Mouse (Mus musculus) liver, embryonic 11.5 days (tissue): ENCODE data around the gene Psmb8. TPM values are rescaled to one million over a fixed set of nuclear protein-coding genes. Genes with fewer than 3 reads are reported as not detected.

Experiments
- ATAC-seq: fragments of 200-750 bp; cut with Nextera tagmentation; replicated peaks from 2 replicates; pipeline ENCODE4 v1.8.0; 2017; ENCODE audit warnings: moderate number of reproducible peaks, mild to moderate bottlenecking, moderate TSS enrichment, moderate library complexity; ENCODE audit not compliant: low FRiP score
- DNase-seq: peaks from one replicate; pipeline ENCODE4 v3.0.0-alpha.2; 2017; ENCODE audit warnings: low spot score
- H3K27ac ChIP-seq: fragments of 300-500 bp; sonication (generic); 2 replicates; pipeline ENCODE4 v1.5.1; 2014; ENCODE audit warnings: mild to moderate bottlenecking, low read depth, low read length, control low read depth
- H3K27me3 ChIP-seq: fragments of 300-500 bp; sonication (generic); replicated peaks from 2 replicates; pipeline ENCODE4 v1.6.1; 2014; ENCODE audit warnings: low read length, mixed read lengths; ENCODE audit not compliant: control insufficient read depth, insufficient read depth
- H3K36me3 ChIP-seq: fragments of 300-500 bp; sonication (generic); 2 replicates; pipeline ENCODE4 v1.6.1; 2014; ENCODE audit warnings: mild to moderate bottlenecking, low read length, moderate library complexity, mixed read lengths; ENCODE audit not compliant: control insufficient read depth, insufficient read depth
- H3K4me1 ChIP-seq: fragments of 300-500 bp; sonication (generic); replicated peaks from 2 replicates; pipeline ENCODE4 v1.6.1; 2014; ENCODE audit warnings: low read length, mixed read lengths; ENCODE audit not compliant: control insufficient read depth, insufficient read depth
- H3K4me2 ChIP-seq: fragments of 300-500 bp; sonication (generic); 2 replicates; pipeline ENCODE4 v1.6.1; 2014; ENCODE audit warnings: mild to moderate bottlenecking, control low read depth, moderate library complexity
- H3K4me3 ChIP-seq: fragments of 300-500 bp; sonication (generic); 2 replicates; pipeline ENCODE4 v1.5.1; 2014; ENCODE audit warnings: low read depth, low read length, control low read depth
- H3K9ac ChIP-seq: fragments of 300-500 bp; sonication (generic); 2 replicates; pipeline ENCODE4 v1.6.1; 2014; ENCODE audit warnings: low read depth, low read length, control low read depth
- H3K9me3 ChIP-seq: fragments of 300-500 bp; sonication (generic); 2 replicates; pipeline ENCODE4 v1.6.1; 2016; ENCODE audit warnings: low read length, inconsistent platforms, mixed read lengths; ENCODE audit not compliant: control insufficient read depth
- whole genome bisulfite sequencing: fragments of 180-500 bp; shearing (Covaris S2); extraction: QIAGEN DNeasy Blood & Tissue Kit; methylation state at CpG from one replicate; pipeline ENCODE4 v1.1.7; 2014; 5-methylcytosine and 5-hydroxymethylcytosine counted together
- polyA plus RNA-seq: library from polyadenylated mRNA; unstranded; fragments of >200 nt; fragmentation: Nextera tagmentation; extraction: Ambion mirVana; gene quantifications from 2 replicates; pipeline ENCODE4 v1.2.1, GENCODE M21; 2014

Gene Psmb8
- polyA plus RNA-seq, 1 experiment from 2014 or later = 10.3 TPM

DNA sequence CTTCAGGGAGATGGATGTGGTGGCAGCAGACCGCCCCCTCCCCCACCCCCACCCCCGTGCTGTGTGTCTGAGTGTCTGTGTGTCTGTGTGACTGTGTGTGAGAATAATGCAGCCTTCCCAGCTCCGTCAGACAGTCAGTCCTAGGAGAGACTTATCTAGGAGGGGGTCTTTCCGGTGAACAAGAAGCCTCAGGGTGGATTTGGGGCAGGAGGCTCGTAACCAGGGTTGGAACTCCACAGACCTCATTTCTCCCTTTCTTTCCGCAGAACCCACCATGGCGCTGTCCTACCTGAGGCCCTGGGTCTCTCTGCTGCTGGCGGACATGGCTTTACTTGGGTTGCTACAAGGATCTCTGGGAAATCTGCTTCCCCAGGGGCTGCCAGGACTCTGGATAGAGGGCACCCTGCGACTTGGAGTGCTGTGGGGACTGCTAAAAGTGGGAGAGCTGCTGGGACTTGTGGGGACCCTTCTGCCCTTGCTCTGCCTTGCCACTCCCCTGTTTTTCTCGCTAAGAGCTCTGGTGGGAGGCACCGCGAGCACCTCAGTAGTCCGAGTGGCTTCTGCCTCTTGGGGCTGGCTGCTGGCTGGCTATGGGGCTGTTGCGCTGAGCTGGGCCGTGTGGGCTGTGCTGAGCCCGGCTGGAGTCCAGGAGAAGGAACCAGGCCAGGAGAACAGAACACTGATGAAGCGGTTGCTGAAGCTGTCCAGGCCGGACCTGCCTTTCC lies 7.7 kb downstream of the Psmb8 start:
- no peak for ATAC-seq
- peaks cover 11% of the 10 kb centered on the region for H3K27me3 ChIP-seq

DNA sequence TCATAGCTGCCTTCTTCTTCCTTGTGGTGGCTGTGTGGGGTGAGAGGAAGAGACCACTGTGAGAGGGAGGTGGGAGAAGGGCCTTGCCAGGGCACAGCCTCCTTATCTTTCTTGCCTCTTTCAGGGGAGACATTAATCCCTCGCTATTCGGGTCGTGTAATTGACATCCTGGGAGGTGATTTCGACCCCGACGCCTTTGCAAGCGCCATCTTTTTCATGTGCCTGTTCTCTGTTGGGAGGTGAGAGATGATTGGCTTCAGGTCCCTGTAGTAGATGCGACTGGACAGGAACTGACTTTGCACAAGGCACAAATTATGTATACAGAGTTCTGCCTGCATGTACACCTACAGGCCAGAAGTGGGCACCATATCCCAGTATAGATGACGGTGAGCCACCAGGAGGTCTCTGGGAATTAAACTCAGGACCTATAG lies 8.2 kb downstream of the Psmb8 start:
- WGBS = 17% methylated on average over 9 of the region's 9 CpGs
- H3K36me3 ChIP-seq = no peaks in the 10 kb centered on the region
- H3K27me3 ChIP-seq = peaks cover 11% of the 10 kb centered on the region
- peak overlapping the region; percentile 93 for H3K4me2 ChIP-seq
- peak overlapping the region; percentile 84; the same call in 1 of the 2 replicates for H3K9ac ChIP-seq
- H3K9me3 ChIP-seq = no peaks in the 10 kb centered on the region
- H3K4me1 ChIP-seq = peaks cover 10% of the 10 kb centered on the region
- no peak overlapping the region for H3K27ac ChIP-seq
- ATAC-seq = peak; percentile 54; the same call in 1 of the 2 replicates
- H3K4me3 ChIP-seq = peak overlapping the region; percentile 85
- no peak for DNase-seq

More for the DNA sequence above, 7.7 kb downstream of the Psmb8 start:
- Histone ChIP-seq H3K9me3 (no peaks in the 10 kb centered on the region), H3K4me3 (peak overlapping the region; percentile 85), H3K4me1 (peaks cover 9% of the 10 kb centered on the region), H3K4me2 (peak overlapping the region; percentile 93), H3K27ac (0 out of 2 replicates have a peak overlapping the region, but pooled peaks have one; percentile 7), H3K36me3 (no peaks in the 10 kb centered on the region), H3K9ac (peak overlapping the region; percentile 84)
- DNase-seq = no peak
- WGBS = 14% methylated on average over 18 of the region's 18 CpGs

DNA sequence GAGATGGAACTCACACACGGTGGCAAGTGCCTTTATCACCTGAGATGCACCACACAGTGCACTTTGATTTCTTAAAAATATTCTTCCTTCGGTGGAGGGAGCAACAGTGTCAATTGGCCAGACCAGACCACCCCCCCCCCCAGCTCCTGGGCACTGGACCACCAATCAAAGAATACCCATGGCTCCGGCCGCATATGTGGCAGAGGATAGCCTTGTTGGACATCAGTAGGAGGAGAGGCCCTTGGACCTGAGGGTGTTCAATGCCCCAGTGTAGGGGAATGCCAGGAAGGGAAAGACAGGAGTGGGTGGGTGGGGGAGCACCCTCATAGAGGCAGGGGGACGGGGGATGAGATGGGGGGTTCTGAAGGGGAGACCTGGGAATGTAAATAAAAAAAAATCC lies 9.2 kb downstream of the Psmb8 start:
- H3K27ac ChIP-seq = no peak overlapping the region
- H3K4me2 ChIP-seq = no peak overlapping the region
- no peaks in the 10 kb centered on the region for H3K9me3 ChIP-seq
- H3K27me3 ChIP-seq = peaks cover 13% of the 10 kb centered on the region
- ATAC-seq (no peak), DNase-seq (no peak)
- H3K4me1 ChIP-seq = peaks cover 19% of the 10 kb centered on the region
- no peak overlapping the region for H3K9ac ChIP-seq
- H3K4me3 ChIP-seq = no peak overlapping the region
- H3K36me3 ChIP-seq = no peaks in the 10 kb centered on the region
- 80% methylated on average over 5 of the region's 5 CpGs for WGBS

DNA sequence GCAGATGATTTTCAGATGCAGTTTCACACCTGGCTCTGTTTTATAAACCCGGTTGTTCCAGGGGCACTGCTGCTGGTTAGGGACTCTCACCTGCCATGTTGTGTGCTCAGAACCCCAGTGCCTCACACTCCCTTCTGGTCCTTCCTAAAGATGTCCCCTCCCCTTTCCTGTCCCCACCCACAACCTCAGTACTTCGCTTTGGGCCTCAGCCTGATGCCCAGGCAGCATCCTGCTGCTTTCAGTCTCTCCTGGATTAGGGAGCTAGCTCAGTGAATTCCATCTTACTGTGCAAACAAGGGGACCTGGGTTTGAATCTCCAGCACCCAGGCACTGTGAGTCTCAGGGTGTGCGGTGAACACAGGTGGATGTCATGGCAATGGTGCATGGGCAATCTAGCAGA lies 9.9 kb downstream of the Psmb8 start:
- Histone ChIP-seq H3K4me2 (no peak overlapping the region), H3K4me1 (peaks cover 21% of the 10 kb centered on the region), H3K9ac (no peak overlapping the region), H3K36me3 (no peaks in the 10 kb centered on the region), H3K4me3 (no peak overlapping the region), H3K27me3 (peaks cover 20% of the 10 kb centered on the region), H3K9me3 (no peaks in the 10 kb centered on the region), H3K27ac (no peak overlapping the region)
- no peak for DNase-seq
- WGBS = 63% methylated on average over 3 of the region's 3 CpGs
- ATAC-seq = no peak

DNA sequence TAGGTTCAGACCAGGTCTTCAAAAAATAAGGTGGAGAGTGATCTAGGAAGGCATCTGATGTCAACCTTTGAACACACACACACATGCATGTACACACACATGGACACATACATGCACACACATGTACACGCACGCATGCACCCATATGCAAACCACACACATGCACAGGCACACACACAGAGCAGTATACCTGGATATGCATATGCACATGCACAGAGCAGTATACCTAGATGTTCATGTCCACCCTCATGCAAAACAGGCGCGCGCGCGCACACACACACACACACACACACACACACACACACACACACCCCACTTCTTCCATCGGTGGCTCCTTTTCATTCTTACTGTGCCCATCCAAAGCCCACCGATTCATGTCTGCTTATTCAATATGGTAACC lies 10.3 kb downstream of the Psmb8 start:
- Histone ChIP-seq H3K4me2 (no peak overlapping the region), H3K4me3 (no peak overlapping the region), H3K9me3 (no peaks in the 10 kb centered on the region), H3K36me3 (no peaks in the 10 kb centered on the region), H3K27me3 (peaks cover 23% of the 10 kb centered on the region), H3K4me1 (peaks cover 21% of the 10 kb centered on the region), H3K27ac (no peak overlapping the region), H3K9ac (no peak overlapping the region)
- WGBS = 92% methylated on average over 9 of the region's 9 CpGs
- DNase-seq (no peak), ATAC-seq (no peak)

DNA sequence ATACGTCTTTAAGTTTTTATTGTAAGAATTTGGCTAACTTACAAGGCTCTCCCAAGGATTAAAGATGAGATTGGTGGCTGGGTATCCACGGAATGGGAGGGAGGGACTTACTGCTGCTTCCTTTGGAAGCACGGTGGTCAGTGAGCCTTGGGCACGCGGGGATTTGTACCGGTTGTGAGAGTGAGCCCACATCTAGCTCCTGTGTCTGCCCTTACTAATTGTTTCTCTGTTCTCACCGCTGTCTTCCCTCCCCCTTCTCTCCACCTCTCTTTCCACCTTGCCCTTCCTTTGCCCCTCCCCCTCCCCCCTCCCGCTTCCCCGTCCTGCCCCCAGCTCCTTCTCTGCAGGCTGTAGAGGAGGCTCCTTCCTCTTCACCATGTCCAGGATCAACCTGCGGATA lies 10.9 kb downstream of the Psmb8 start:
- ATAC-seq = no peak
- Histone ChIP-seq H3K4me2 (no peak overlapping the region), H3K4me3 (no peak overlapping the region), H3K27ac (no peak overlapping the region), H3K36me3 (no peaks in the 10 kb centered on the region), H3K9me3 (no peaks in the 10 kb centered on the region), H3K4me1 (peaks cover 21% of the 10 kb centered on the region), H3K9ac (no peak overlapping the region), H3K27me3 (peaks cover 22% of the 10 kb centered on the region)
- no peak for DNase-seq
- WGBS = 24% methylated on average over 10 of the region's 10 CpGs

DNA sequence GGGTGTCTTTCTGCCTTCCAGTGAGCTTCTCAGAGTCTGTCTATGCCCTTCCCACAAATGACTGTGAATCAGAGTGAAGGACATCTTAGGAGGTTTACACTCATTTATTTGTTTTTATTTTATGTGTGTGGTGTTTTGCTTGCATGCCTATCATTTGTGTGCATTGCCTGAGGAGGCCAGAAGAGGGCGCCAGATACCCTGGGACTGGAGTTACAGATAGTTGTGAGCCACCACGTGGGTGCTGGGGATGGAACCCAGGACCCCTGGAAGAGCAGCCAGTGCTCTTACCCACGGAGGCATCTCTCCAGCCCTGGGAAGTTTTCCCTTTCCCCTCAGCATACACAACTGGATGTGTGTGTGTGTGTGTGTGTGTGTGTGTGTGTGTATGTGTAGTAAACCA lies 12.2 kb downstream of the Psmb8 start:
- no peak for ATAC-seq
- Histone ChIP-seq H3K4me1 (peaks cover 21% of the 10 kb centered on the region), H3K36me3 (no peaks in the 10 kb centered on the region), H3K27me3 (peaks cover 34% of the 10 kb centered on the region), H3K27ac (no peak overlapping the region), H3K4me3 (no peak overlapping the region), H3K4me2 (no peak overlapping the region), H3K9me3 (no peaks in the 10 kb centered on the region), H3K9ac (no peak overlapping the region)
- 38% methylated on average over 3 of the region's 3 CpGs for WGBS
- DNase-seq = no peak

DNA sequence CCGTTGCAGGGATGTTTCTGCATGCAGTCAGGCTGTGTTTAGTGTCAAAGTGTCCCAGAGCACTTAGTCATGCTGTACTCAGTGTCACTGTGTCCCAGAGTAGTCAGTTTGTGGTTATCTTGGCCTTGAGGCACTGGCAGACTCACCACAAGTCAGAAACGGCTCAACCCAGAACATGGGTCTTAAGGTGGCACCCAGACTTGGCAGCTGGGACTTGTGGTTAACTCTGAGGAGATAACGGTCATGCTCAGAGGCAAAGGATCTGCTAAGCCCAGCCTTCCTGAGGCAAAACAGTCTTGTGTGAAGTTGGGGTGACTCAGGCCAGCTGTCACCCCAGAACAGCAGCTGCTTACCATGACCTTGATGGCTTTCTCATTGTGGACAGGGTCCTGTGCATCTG lies 13.1 kb downstream of the Psmb8 start:
- peak; percentile 73 for ATAC-seq
- H3K9me3 ChIP-seq = no peaks in the 10 kb centered on the region
- peak overlapping the region; percentile 7; the same call in 1 of the 2 replicates for H3K4me2 ChIP-seq
- peaks cover 34% of the 10 kb centered on the region for H3K27me3 ChIP-seq
- DNase-seq = no peak
- H3K4me1 ChIP-seq = peaks cover 12% of the 10 kb centered on the region
- H3K27ac ChIP-seq = peak overlapping the region; percentile 35; the same call in 1 of the 2 replicates
- H3K36me3 ChIP-seq = no peaks in the 10 kb centered on the region
- H3K9ac ChIP-seq = no peak overlapping the region
- WGBS = 30% methylated on average over 3 of the region's 3 CpGs
- H3K4me3 ChIP-seq = no peak overlapping the region

DNA sequence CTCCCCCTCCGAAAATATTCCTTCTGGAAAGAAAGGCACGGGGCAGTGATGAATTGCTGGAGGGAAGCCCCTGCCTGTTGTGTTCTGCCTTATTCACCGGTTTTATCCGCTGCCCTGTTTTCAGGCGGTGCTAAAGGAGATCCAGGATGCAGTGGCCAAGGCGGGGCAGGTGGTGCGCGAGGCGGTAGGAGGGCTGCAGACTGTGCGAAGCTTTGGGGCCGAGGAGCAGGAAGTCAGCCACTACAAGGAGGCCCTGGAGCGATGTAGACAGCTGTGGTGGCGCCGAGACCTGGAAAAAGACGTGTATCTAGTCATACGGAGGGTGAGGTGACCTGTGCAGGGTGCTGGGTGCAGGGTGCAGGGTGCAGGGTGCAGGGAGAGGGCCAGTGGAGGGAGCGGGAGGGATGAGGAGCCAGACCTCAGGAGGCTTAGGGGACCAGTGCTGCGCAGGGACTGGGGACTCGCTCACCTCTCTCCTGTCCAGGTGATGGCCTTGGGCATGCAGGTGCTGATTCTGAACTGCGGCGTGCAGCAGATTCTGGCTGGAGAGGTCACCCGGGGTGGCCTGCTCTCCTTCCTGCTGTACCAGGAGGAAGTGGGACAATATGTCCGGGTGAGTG lies 14.3 kb downstream of the Psmb8 start:
- 32% methylated on average over 23 of the region's 23 CpGs for WGBS
- Histone ChIP-seq H3K9ac (no peak overlapping the region), H3K27me3 (peaks cover 34% of the 10 kb centered on the region)

More for the DNA sequence above, 14.3 kb downstream of the Psmb8 start:
- Histone ChIP-seq H3K27ac (no peak overlapping the region), H3K36me3 (no peaks in the 10 kb centered on the region), H3K4me3 (no peak overlapping the region), H3K4me2 (no peak overlapping the region), H3K4me1 (peaks cover 12% of the 10 kb centered on the region), H3K9me3 (no peaks in the 10 kb centered on the region)
- ATAC-seq (no peak), DNase-seq (no peak)
